Mouse (Mus musculus): ENCODE measurements around the gene Gm49387.

DNA sequence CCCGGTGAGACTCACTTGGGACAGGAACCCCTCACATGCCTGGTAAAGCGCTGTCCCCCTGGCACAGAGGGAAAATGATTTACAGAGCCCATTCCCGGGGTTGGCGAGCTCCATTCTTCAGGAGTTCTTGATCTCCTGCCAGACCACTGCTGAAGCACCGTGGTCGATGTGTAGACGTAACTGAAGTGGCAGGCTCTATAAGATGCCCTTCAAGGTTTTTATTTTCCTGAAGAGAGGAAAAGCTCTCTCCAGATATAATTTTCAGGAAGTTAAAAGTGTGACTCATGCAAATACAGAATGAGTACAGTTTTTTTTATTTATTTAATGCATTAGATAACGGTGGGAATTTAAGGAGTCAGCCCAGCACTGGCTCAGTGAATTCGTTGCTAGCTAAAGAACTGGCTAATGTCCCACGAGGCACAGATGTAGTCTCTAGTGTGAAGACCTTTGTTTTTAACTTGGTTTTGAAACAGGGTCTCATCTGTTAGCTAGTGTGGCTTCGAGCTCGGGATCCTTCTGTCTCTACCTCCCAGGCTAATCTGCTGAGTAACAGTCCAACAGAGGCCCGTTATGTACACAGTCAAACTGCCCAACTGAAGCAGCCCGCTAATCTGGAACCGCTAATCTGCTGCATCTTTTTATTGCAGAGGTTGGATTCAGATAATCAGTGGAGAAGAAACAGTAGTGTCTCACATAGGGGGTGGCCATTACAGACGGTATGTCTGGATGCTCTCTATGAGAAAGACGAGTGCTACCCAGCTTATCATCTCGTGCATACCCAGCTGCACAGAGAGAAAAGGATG, 23.6 kb upstream of the Gm49387 start:
- TF ChIP-seq POLR2A (IDR thresholded peaks at IDR 0.05; ENCODE audit: insufficient read length, low read depth) (no peak), USF1 (IDR thresholded peaks at IDR 0.05; ENCODE audit: low read depth) (no peak), E2F4 (IDR thresholded peaks at IDR 0.05; ENCODE audit: insufficient read depth) (no peak), TCF12 (IDR thresholded peaks at IDR 0.05; ENCODE audit: insufficient read depth, poor library complexity, severe bottlenecking) (no peak), REST (IDR thresholded peaks at IDR 0.05; ENCODE audit: insufficient read depth, insufficient read length) (no peak), MAX (IDR thresholded peaks at IDR 0.05; ENCODE audit: low read depth) (no peak), CEBPB (IDR thresholded peaks at IDR 0.05; ENCODE audit: insufficient read depth, poor library complexity, severe bottlenecking) (no peak), SRF (IDR thresholded peaks at IDR 0.05; ENCODE audit: control insufficient read depth, insufficient read length, low read depth) (no peak), POLR2AphosphoS2 (IDR thresholded peaks at IDR 0.05; ENCODE audit: insufficient read length, low read depth) (no peak), TCF3 (IDR thresholded peaks at IDR 0.05; ENCODE audit: insufficient read length, low read depth) (no peak)

All from myocyte (in vitro differentiated cells).